Mouse (Mus musculus) T-helper 17 cell (primary cell): Measurements from ENCODE around the gene Trpv6.

Experiments used
- in situ Hi-C, 2 experiments: fragments of 300-600 bp; cut with MboI, MseI; formaldehyde crosslinking; loops; 1 replicate in 1 of 2; 2 replicates in 1 of 2; pipeline ENCODE4 v1.15.1; 2025; ENCODE audit warnings: high pct_unique_total_duplicates in 2 of 2

Trpv6 gene

DNA sequence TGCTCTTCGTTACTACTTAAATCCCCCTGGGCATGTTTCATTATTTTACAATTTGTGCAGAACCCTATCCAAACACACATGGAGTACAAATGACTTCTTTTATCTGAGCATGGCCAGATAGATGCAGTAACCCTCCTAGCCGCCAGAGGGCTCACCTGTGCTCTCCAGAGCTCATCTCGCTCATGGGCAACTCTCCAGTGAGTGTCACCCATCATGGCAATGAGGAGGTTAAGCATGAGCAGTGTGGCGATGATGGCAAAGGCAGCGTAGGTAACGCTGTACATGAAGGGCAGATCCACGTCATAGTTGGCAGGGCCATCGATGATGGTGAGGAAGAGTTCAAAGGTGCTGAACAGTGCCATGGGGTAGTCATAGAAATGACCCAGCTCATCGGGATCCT, 13.5 kb downstream of the Trpv6 start:
- in situ Hi-C loops, result loop anchor here (25.0 kb wide), 1 partner anchor 965 kb away; the partner anchor contains the start of gene Tcaf3 (in 2 of the 2)

DNA sequence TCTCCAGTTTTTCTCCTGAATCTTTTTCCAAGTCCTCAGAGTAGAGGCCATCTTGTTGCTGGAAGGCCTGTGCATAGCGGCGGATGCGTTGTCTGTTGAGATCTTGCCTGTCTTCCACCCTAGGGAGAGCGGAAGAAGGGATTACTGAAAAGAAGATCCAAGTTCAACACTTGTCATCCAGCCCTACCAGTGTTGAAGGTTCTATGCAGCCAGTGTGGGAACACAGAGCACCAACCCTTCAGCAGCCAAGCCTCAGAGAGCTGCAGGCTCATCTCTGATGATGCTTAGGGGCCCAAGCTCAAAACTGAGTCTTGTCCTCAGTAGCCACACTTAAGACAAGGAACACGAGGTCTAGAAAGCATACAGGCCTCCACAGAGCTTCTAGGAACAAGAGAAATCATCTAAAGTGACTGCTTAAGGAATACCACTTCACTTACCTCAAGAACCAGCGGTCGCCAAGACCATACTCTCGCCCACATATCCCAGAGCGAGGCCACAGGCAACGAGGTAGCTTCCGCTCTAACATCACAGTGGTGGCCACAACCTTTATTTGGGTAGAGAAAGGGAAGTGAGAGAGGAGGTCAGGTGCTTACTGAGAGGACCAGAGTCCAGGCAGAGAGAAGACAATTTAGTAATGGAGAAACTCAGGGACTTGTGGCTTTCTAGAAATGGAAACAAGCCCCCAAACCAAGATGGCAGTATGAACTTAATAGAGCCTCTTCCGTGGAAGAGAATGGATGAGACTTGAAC, 14.8 kb downstream of the Trpv6 start:
- in situ Hi-C loops, result loop anchor here (25.0 kb wide), 1 partner anchor 966 kb away; the partner anchor contains the start of gene Tcaf3 (in 2 of the 2)

DNA sequence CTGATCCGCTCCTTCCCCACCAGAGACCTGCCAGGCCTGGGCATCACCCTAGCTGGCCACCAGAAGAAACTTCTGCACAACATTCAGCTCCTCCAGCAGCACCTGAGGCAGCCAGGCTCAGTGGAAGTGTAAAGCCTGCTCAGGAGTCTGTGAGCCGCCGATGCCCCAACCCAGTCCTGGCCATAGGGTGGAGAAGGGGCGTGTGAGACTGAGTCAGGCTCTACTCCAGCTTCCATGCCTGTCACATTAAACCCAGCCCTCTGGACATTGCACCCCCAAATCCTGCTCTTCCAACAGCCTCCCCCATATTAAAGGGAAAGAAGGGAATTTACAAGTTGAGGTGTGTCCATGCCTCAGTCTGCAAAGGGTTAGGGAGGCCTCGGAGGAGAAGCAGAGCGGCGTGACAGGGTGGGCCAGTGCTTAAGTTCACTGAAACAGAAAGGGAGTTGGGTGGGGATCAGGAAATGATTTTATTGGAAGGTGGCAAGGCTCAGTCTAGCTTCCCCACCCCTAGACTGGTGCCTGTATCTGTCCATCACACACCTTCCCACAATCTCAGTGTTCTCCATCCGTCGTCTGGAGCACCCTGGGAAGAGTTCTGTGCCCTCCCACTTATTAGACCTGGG, 15.9 kb downstream of the Trpv6 start:
- in situ Hi-C loops, result loop anchor here (25.0 kb wide), 1 partner anchor 967 kb away; the partner anchor contains the start of gene Tcaf3 (in 2 of the 2)

DNA sequence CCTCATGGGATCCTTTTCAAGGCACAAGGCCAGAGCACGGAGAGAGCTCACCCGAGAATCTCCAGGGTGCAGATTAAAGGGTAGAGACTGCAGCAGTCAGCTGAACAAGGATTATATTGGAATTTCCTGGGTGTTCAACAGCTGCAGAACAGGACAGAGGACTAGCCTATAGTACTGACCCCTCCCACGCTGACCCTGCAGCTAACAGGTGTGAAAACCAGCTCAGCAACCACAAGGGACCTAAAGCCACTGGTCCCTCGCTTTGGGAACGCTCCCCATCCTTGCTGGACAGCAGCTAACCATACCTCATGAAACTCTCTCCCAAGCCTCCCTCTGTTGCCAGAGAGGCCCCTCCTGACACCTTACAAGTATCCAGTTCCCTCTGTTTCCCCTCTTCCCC, 28.6 kb downstream of the Trpv6 start:
- in situ Hi-C loops, result loop anchor here (5.0 to 25.0 kb wide), 2 partner anchors 40 to 980 kb away; partner anchors contain the start of gene Tcaf3 (in 2 of the 2)

DNA sequence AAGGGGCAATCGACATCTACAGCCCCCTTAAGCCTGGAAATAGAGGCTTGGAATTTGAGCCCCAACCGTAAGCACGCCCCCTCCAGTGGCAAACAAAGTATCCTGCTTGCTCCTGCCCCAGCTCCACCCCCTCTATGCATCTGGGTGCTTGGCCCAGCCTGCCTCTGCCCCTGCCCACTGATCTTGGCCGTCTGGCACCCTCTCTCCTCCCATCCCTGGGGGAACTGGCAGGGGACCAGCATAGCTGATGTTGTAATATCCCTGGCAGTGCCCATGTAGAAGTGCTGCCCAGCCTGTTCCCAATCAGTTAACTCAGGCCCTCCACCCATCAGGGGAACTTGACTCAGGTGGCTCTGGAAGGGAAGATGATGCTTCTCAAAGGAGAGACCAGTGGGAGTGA, 30.0 kb downstream of the Trpv6 start:
- in situ Hi-C loops, result loop anchor here (5.0 to 25.0 kb wide), 2 partner anchors 39 to 981 kb away; partner anchors contain the start of gene Tcaf3 (in 2 of the 2)

DNA sequence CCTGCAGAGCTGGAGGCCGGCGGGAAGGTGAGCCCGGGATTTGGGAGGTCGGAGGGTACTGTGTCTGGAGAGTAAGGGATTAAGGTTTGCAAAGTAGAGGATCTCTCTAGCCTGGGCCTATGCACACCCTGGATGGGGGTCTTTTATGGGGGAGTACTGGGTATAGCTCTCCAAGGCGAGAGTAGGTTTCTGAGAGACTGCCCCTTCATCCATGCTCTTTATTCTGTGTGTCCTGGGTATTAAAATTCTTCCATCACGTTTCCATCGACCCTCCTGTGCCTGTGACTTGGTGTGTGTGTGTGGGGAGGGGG, 30.5 kb downstream of the Trpv6 start:
- in situ Hi-C loops, result loop anchor here (5.0 to 25.0 kb wide), 2 partner anchors 38 to 982 kb away; partner anchors contain the start of gene Tcaf3 (in 2 of the 2)

DNA sequence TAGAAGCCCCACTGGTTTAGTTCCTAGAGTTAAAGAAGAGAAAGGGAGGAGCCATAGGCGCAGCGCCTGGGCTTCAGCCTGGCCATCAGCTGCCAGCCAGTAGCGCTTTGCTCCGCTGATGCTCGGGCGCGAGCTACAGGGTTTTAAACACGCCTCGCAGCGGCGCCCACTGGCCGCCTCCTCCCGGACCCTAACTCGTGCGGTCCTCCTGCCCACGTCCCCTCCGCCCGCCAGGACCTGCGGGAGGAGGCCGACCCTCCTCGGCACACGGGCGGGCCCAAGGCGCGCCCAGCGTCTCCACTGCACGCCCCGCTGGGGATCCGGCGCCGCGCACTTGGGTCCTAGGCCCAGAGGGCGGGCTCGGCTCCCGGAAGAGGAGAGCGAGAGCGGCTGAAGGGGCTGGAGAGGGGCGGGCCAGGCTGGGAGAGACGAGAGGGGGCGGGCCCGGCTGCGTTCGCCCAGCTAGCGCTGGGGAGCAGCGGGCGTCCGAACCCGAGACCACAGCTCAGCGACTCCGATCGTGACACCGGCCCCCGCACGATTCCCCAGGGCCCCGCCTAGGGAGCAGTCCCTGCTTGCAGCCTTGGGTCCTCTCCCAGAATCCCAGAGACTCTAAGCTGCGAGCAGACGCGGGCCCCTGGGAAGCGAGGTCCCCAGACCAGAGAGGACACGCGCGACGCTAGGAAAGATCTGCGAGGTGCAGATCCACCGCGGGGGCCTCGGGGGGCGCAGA, 31.0 kb downstream of the Trpv6 start, which contains the start of gene Ephb6:
Gene Ephb6, plus strand, starts transcription at position 422 of the 733 bp plus-strand sequence.
- in situ Hi-C loops, result loop anchor here (5.0 to 25.0 kb wide), 2 partner anchors 38 to 982 kb away; partner anchors contain the start of gene Tcaf3 (in 2 of the 2)

DNA sequence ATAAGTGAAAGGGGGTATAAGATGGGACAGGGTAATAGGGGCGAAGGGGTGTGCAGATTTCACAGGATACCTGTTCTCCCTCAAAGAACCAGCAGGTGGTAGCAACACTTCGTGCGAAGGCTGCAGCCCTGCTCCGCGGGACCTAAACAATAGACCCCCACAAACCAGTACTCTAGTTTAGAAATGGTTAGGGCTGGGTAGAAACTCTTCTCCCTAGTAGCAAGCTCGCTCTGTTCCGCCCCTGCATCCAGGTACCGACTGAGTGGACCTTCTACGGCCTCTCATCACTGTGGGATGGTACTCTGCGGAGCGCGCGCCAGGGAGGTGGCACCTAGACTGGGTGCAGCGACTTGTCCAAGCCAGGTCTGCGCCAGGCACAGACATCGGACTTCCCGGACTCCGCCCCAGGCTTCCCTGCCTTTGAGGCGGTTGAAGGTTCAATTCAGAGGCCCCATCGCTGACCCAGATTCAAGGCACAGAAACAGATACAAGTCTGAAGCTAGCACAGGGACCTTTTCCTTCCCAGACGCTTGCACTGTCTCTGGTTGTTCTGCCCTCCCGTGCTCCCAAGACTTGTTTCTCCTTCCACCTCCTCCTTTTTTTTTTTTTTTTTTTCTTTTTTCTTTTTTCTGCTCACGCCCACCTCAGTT, 31.7 kb downstream of the Trpv6 start:
- in situ Hi-C loops, result loop anchor here (5.0 to 25.0 kb wide), 3 partner anchors 37 to 983 kb away; partner anchors contain the start of gene Tcaf3 (in 2 of the 2)

DNA sequence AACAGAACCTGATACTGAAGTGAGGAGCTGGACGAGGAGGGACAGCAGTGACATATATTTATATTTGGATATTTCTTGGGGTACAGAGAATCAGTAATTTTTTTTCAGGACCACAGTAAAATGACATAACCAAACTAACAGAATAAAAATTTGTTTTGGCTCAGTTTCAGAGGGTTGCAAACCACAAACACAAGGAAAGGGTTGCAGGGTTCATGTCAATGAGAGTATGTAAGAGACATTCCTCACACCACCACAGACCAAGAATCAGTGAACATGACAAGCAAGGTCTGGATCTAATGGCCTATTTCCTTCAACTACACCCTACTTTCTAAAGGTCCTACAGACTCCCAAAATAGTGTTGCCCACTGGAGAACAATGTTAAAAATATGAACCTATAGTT, 54.0 kb downstream of the Trpv6 start:
- in situ Hi-C loops, result no loop called here

DNA sequence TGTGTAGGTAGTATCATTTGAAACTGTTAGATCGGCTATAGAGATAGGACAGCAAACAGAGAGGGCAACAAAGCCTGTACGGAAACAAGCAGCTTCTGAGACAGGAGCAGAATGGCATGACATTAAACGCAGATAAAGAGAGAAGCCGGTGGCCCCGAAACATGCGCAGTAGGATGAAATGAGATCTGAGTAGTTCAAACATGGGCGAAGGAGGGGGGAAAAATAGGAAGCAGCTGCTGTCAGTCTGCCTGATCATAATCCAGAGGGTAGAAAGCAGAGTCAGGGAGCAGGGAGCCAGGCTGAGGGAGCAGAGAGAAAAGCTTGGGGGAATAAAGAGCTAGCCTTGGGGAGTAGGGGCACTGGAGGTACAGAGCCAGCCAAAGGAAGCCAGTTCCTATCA, 54.9 kb downstream of the Trpv6 start:
- in situ Hi-C loops, result no loop called here

DNA sequence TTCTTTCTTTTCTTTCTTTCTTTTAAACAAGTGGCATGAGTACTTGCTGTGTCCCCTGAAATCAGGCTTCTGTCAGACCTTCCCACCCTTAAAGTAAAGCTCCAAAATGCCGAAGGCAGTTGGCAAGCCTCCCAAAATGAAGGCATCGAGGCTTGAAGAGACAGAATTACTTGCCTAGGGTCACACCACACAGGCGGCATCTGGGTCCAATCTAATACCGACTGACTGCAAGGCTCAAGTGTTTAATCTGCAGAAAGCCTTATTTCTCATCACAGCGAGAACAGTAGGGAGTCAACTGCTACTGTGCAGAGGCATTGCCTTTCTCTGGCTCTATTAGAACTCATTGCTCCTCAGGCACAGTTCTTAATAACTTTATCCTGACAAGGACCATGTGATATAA, 58.9 kb downstream of the Trpv6 start:
- in situ Hi-C loops, result no loop called here

DNA sequence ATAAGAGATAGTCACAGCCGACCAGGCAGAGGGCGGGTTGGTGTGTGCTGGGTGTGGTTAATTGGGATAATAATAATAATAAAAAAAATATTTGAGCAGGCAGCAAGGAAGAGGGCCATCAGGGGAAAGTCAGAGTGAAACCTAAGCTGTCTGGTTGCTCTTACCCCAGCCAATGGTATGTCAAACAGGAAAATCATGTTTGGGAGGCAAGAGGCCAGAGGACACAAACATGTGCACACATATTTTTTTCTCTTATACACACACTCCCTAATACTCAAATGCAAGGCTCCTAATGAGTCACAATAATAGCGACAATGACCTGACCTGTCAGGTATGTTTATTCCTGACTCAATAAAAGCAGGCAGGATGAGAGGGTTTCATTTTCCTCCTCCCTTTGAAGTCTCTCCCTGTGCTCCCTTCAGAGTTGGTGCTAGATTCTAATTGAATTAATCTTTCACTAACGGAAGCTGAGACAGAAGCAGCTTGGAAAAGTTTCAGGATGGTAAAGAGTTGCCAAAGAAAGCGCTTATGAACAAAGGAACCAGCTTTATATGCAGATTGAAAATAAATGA, 59.6 kb downstream of the Trpv6 start:
- in situ Hi-C loops, result no loop called here
